Mouse (Mus musculus) heart, embryonic 16.5 days (tissue): ENCODE measurements around the gene Flywch1. TPM values are rescaled to one million over a fixed set of nuclear protein-coding genes. Genes with fewer than 3 reads are reported as not detected.
A peak's percentile ranks its signal among the peaks of the same experiment; 100 is the strongest.

Experiments used
- ATAC-seq: fragments of 200-750 bp; cut with Nextera tagmentation; replicated peaks from 2 replicates; pipeline ENCODE4 v1.8.0; 2017; ENCODE audit warnings: moderate number of reproducible peaks; ENCODE audit not compliant: insufficient read depth, low FRiP score; ENCODE audit errors: extremely low read depth
- H3K27ac ChIP-seq: fragments of 300-500 bp; sonication (generic); 2 replicates; pipeline ENCODE4 v1.5.1; 2014; ENCODE audit warnings: mild to moderate bottlenecking, low read length, control low read depth, moderate library complexity
- H3K27me3 ChIP-seq: fragments of 300-500 bp; sonication (generic); 2 replicates; pipeline ENCODE4 v1.6.1; 2014; ENCODE audit warnings: low read length, mixed read lengths; ENCODE audit not compliant: control insufficient read depth, insufficient read depth
- H3K36me3 ChIP-seq: fragments of 300-500 bp; sonication (generic); 2 replicates; pipeline ENCODE4 v1.6.1; 2014; ENCODE audit not compliant: control insufficient read depth, insufficient read depth
- H3K4me1 ChIP-seq: fragments of 300-500 bp; sonication (generic); 2 replicates; pipeline ENCODE4 v1.6.1; 2014; ENCODE audit warnings: low read length, mixed read lengths; ENCODE audit not compliant: control insufficient read depth, insufficient read depth
- H3K4me2 ChIP-seq: fragments of 300-500 bp; sonication (generic); 2 replicates; pipeline ENCODE4 v1.6.1; 2014; ENCODE audit warnings: low read depth, mild to moderate bottlenecking, control low read depth, low read length
- H3K4me3 ChIP-seq: fragments of 300-500 bp; sonication (generic); 2 replicates; pipeline ENCODE4 v1.5.1; 2014; ENCODE audit warnings: mild to moderate bottlenecking, control low read depth, low read length
- H3K9ac ChIP-seq: fragments of 300-500 bp; sonication (generic); 2 replicates; pipeline ENCODE4 v1.6.1; 2014; ENCODE audit warnings: low read length, control low read depth
- H3K9me3 ChIP-seq: fragments of 300-500 bp; sonication (generic); replicated peaks from 2 replicates; pipeline ENCODE4 v1.6.1; 2016; ENCODE audit warnings: low read length; ENCODE audit not compliant: control insufficient read depth
- WGBS: fragments of 180-500 bp; shearing (Covaris S2); extraction: QIAGEN DNeasy Blood & Tissue Kit; methylation state at CpG from one replicate; pipeline ENCODE4 v1.1.7; 2014; 5-methylcytosine and 5-hydroxymethylcytosine counted together
- polyA plus RNA-seq: library from polyadenylated mRNA; unstranded; fragments of >200 nt; fragmentation: Nextera tagmentation; extraction: Ambion mirVana; gene quantifications from 2 replicates; pipeline ENCODE4 v1.2.1, GENCODE M21; 2015

Gene Flywch1
- polyA plus RNA-seq, 1 experiment from 2014 or later: 42.2 TPM

GRCm38 (mm10) chr17:23748631-23749391 is 22.6 kb downstream of the Flywch1 start:
- H3K4me1 ChIP-seq: peaks cover 13% of the 10 kb centered on the region
- H3K9ac ChIP-seq: peak overlapping the region; percentile 49; the same call in 1 of the 2 replicates
- H3K4me3 ChIP-seq: peak overlapping the region; percentile 38
- H3K9me3 ChIP-seq: no peaks in the 10 kb centered on the region
- 0 out of 2 replicates have a peak, but pooled peaks have one; percentile 32 for ATAC-seq
- 27% methylated on average over 10 of the region's 10 CpGs for WGBS
- peaks cover 11% of the 10 kb centered on the region for H3K36me3 ChIP-seq
- H3K27me3 ChIP-seq: peaks cover 37% of the 10 kb centered on the region
- H3K27ac ChIP-seq: no peak overlapping the region
- peak overlapping the region; percentile 59 for H3K4me2 ChIP-seq

- Histone ChIP-seq H3K4me1 (peaks cover 13% of the 10 kb centered on the region), H3K9ac (no peak overlapping the region), H3K9me3 (no peaks in the 10 kb centered on the region), H3K4me3 (no peak overlapping the region), H3K36me3 (peaks cover 5% of the 10 kb centered on the region), H3K27ac (no peak overlapping the region), H3K27me3 (peaks cover 44% of the 10 kb centered on the region), H3K4me2 (no peak overlapping the region)
- 28% methylated on average over 6 of the region's 6 CpGs for WGBS
- no peak for ATAC-seq
These were observed 23.4 kb downstream of the Flywch1 start for GRCm38 (mm10) chr17:23748026-23748425.

GRCm38 (mm10) chr17:23747471-23747870 is 23.9 kb downstream of the Flywch1 start:
- Histone ChIP-seq H3K9me3 (no peaks in the 10 kb centered on the region), H3K27ac (no peak overlapping the region), H3K4me2 (no peak overlapping the region), H3K27me3 (peaks cover 50% of the 10 kb centered on the region), H3K4me3 (no peak overlapping the region), H3K4me1 (peaks cover 13% of the 10 kb centered on the region), H3K36me3 (peaks cover 3% of the 10 kb centered on the region), H3K9ac (no peak overlapping the region)
- WGBS: 74% methylated on average over 3 of the region's 3 CpGs
- ATAC-seq: no peak

- Histone ChIP-seq H3K9me3 (no peaks in the 10 kb centered on the region), H3K36me3 (peaks cover 2% of the 10 kb centered on the region; the same call in 1 of the 2 replicates), H3K27ac (no peak overlapping the region), H3K4me3 (no peak overlapping the region), H3K9ac (no peak overlapping the region), H3K4me1 (peaks cover 15% of the 10 kb centered on the region), H3K27me3 (peaks cover 57% of the 10 kb centered on the region), H3K4me2 (no peak overlapping the region)
- no peak for ATAC-seq
- 71% methylated on average over 3 of the region's 3 CpGs for WGBS
These were observed 24.6 kb downstream of the Flywch1 start for GRCm38 (mm10) chr17:23746767-23747166.

DNA sequence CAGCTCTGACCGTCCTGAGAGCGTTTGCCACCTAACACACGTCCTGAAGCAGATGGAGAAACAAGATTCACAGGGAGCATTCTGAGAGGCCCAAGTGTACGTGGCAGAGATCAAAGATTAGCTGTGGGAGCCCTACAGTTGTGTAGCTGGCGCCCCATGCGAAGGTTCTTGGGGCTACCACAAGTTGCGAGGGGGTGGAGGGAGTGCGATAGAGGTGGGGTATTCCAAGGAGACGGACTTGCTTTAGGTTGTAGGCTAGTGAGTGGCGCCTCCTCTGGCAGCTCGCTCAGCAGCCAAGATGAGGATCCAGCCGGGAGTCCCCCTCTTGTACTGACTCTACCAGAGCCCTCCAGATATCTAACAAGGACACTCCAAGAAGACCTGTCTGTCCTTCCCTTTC is 25.1 kb downstream of the Flywch1 start:
- peak overlapping the region; percentile 41; the same call in 1 of the 2 replicates for H3K4me3 ChIP-seq
- WGBS: 8% methylated on average over 12 of the region's 12 CpGs
- no peak overlapping the region for H3K27ac ChIP-seq
- H3K9ac ChIP-seq: no peak overlapping the region
- H3K4me2 ChIP-seq: peak overlapping the region; percentile 53
- peaks cover 62% of the 10 kb centered on the region for H3K27me3 ChIP-seq
- H3K4me1 ChIP-seq: peaks cover 15% of the 10 kb centered on the region
- ATAC-seq: no peak
- H3K36me3 ChIP-seq: no peaks in the 10 kb centered on the region
- no peaks in the 10 kb centered on the region for H3K9me3 ChIP-seq

- H3K27me3 ChIP-seq: peaks cover 69% of the 10 kb centered on the region
- H3K4me2 ChIP-seq: peak within 1 kb of the TSS; percentile 53
- no peaks in the 10 kb centered on the region for H3K36me3 ChIP-seq
- H3K9me3 ChIP-seq: no peaks in the 10 kb centered on the region
- H3K4me3 ChIP-seq: peak within 1 kb of the TSS; percentile 41
- peaks cover 19% of the 10 kb centered on the region for H3K4me1 ChIP-seq
- H3K27ac ChIP-seq: no peak within 1 kb of the TSS
- ATAC-seq: no peak
- under 1% methylated on average over 39 of the region's 45 CpGs for WGBS
- H3K9ac ChIP-seq: 0 out of 2 replicates have a peak within 1 kb of the TSS, but pooled peaks have one; percentile 16
These were observed 25.8 kb downstream of the Flywch1 start, which contains the start of gene Kremen2 for GRCm38 (mm10) chr17:23745301-23746251. Gene Kremen2 (minus strand): TSS chr17:23745833.

DNA sequence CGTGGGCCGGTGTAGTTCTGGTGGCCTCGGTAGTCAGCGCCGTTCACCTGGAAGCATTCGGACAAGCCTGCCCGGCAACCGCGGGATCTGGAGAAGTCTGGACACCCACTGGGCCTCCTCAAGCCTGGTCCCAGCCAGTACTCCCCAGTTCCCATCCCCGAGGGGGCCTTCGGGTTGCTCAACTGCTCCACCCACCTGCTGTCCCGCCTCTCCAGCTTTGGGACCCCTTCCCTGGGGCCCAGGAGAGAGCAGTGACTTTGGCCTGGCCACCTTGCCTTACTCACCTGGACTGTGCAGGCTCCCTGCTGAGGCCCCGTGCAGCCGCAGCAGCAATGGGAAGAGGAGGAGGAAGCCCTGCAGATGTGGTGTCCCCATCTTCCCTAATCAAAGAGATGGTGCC is 26.8 kb downstream of the Flywch1 start:
- WGBS: 8% methylated on average over 14 of the region's 14 CpGs
- Histone ChIP-seq H3K4me3 (peak overlapping the region; percentile 41), H3K4me2 (peak overlapping the region; percentile 53; the same call in 1 of the 2 replicates)

DNA sequence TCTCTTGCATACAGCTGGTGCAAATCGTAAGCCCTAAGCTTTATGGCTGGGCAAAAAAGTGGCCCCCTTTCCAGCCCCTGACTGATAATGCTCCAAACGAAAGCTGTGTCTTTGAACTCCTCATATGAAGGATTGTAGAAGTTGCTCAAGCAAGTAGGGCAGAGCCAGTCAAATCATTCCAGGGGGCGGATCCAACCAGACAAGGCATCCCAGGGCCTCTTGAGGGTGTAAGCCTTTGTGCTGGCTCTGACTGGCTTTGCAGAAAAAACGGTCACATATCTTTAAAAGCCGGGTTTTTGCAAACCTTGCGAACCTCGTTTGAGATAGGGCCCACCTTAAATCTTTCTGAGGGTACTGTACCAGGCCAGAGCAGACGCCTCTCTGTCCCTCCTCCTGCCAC is 27.3 kb downstream of the Flywch1 start:
- WGBS: 32% methylated on average over 8 of the region's 8 CpGs
- ATAC-seq: no peak
- no peak overlapping the region for H3K4me2 ChIP-seq

More for the DNA sequence above, 26.8 kb downstream of the Flywch1 start:
- Histone ChIP-seq H3K27me3 (peaks cover 70% of the 10 kb centered on the region), H3K27ac (no peak overlapping the region), H3K4me1 (peaks cover 22% of the 10 kb centered on the region), H3K9ac (no peak overlapping the region), H3K9me3 (no peaks in the 10 kb centered on the region), H3K36me3 (no peaks in the 10 kb centered on the region)
- ATAC-seq: no peak

More for the DNA sequence above, 27.3 kb downstream of the Flywch1 start:
- H3K9ac ChIP-seq: no peak overlapping the region
- no peaks in the 10 kb centered on the region for H3K36me3 ChIP-seq
- H3K4me3 ChIP-seq: no peak overlapping the region
- no peaks in the 10 kb centered on the region for H3K9me3 ChIP-seq
- no peak overlapping the region for H3K27ac ChIP-seq
- H3K27me3 ChIP-seq: peaks cover 70% of the 10 kb centered on the region
- H3K4me1 ChIP-seq: peaks cover 27% of the 10 kb centered on the region
